Mouse (Mus musculus) embryonic facial prominence, embryonic 11.5 days (tissue): ENCODE results near the gene Bcl2l2. TPM values are rescaled to one million over a fixed set of nuclear protein-coding genes. Genes with fewer than 3 reads are reported as not detected.

Experiments used
- ATAC-seq: fragments of 200-750 bp; cut with Nextera tagmentation; replicated peaks from 2 replicates; pipeline ENCODE4 v1.8.0; 2017; ENCODE audit warnings: low read depth; ENCODE audit not compliant: insufficient number of reproducible peaks, low FRiP score, low TSS enrichment
- DNase-seq: peaks from one replicate; pipeline ENCODE4 v3.0.0-alpha.2; 2015; ENCODE audit warnings: low spot score
- H3K27ac ChIP-seq: fragments of 300-500 bp; sonication (generic); replicated peaks from 2 replicates; pipeline ENCODE4 v1.5.1; 2014; ENCODE audit warnings: mild to moderate bottlenecking, low read depth, low read length, control low read depth
- H3K27me3 ChIP-seq: fragments of 300-500 bp; sonication (generic); 2 replicates; pipeline ENCODE4 v1.6.1; 2014; ENCODE audit warnings: mild to moderate bottlenecking, low read length, moderate library complexity, mixed read lengths; ENCODE audit not compliant: control insufficient read depth, insufficient read depth
- H3K36me3 ChIP-seq: fragments of 300-500 bp; sonication (generic); replicated peaks from 2 replicates; pipeline ENCODE4 v1.6.1; 2014; ENCODE audit warnings: low read depth, mild to moderate bottlenecking, low read length, moderate library complexity, mixed read lengths; ENCODE audit not compliant: control insufficient read depth, insufficient read depth
- H3K4me1 ChIP-seq: fragments of 300-500 bp; sonication (generic); 2 replicates; pipeline ENCODE4 v1.6.1; 2014; ENCODE audit warnings: low read length, mixed read lengths; ENCODE audit not compliant: control insufficient read depth, insufficient read depth
- H3K4me2 ChIP-seq: fragments of 300-500 bp; sonication (generic); 2 replicates; pipeline ENCODE4 v1.6.1; 2014; ENCODE audit warnings: low read depth, mild to moderate bottlenecking, control low read depth, low read length, moderate library complexity
- H3K4me3 ChIP-seq: fragments of 300-500 bp; sonication (generic); 2 replicates; pipeline ENCODE4 v1.5.1; 2014; ENCODE audit warnings: low read depth, low read length, control low read depth
- H3K9ac ChIP-seq: fragments of 300-500 bp; sonication (generic); replicated peaks from 2 replicates; pipeline ENCODE4 v1.6.1; 2014; ENCODE audit warnings: mild to moderate bottlenecking, control low read depth, low read length
- H3K9me3 ChIP-seq: fragments of 300-500 bp; sonication (generic); replicated peaks from 2 replicates; pipeline ENCODE4 v1.6.1; 2016; ENCODE audit warnings: mild to moderate bottlenecking, low read length, inconsistent platforms, mixed read lengths; ENCODE audit not compliant: control insufficient read depth
- WGBS: fragments of 180-500 bp; shearing (Covaris S2); extraction: QIAGEN DNeasy Blood & Tissue Kit; methylation state at CpG from one replicate; pipeline ENCODE4 v1.1.7; 2014; 5-methylcytosine and 5-hydroxymethylcytosine counted together
- polyA plus RNA-seq: library from polyadenylated mRNA; unstranded; fragments of >200 nt; fragmentation: Nextera tagmentation; extraction: Ambion mirVana; gene quantifications from 2 replicates; pipeline ENCODE4 v1.2.1, GENCODE M21; 2014

Gene Bcl2l2
- 2.7 and 3.6 TPM in 2 replicates for polyA plus RNA-seq

- H3K4me1 ChIP-seq, result no peaks in the 10 kb centered on the region; the same call in 1 of the 2 replicates
- H3K4me3 ChIP-seq, result peak within 1 kb of the TSS; percentile 57
- no peaks in the 10 kb centered on the region for H3K27me3 ChIP-seq
- WGBS, result 0% methylated on average over 27 of the region's 27 CpGs
- H3K9ac ChIP-seq, result peak within 1 kb of the TSS; percentile 67
- H3K36me3 ChIP-seq, result no peaks in the 10 kb centered on the region
- DNase-seq (peak; percentile 90), ATAC-seq (peak; percentile 78)
- H3K27ac ChIP-seq, result peak within 1 kb of the TSS; percentile 80
- H3K9me3 ChIP-seq, result no peaks in the 10 kb centered on the region
- H3K4me2 ChIP-seq, result peak within 1 kb of the TSS; percentile 76
Measured at GRCm38 (mm10) chr14:54883154-54884021, at the start of gene Bcl2l2, which contains the start of gene Gm20521. Gene Bcl2l2, plus strand, starts transcription at chr14:54883377. Gene Gm20521, plus strand, starts transcription at chr14:54883441.

GRCm38 (mm10) chr14:54843461-54843860 is 39.7 kb upstream of the Bcl2l2 start:
- Histone ChIP-seq H3K27me3 (no peaks in the 10 kb centered on the region), H3K4me2 (no peak overlapping the region), H3K9me3 (no peaks in the 10 kb centered on the region), H3K36me3 (no peaks in the 10 kb centered on the region), H3K9ac (no peak overlapping the region), H3K4me1 (no peaks in the 10 kb centered on the region), H3K27ac (no peak overlapping the region), H3K4me3 (no peak overlapping the region)
- ATAC-seq (no peak), DNase-seq (peak; percentile 74)
- WGBS, result 6% methylated on average over 4 of the region's 4 CpGs

- H3K9ac ChIP-seq, result no peak overlapping the region
- no peak overlapping the region for H3K27ac ChIP-seq
- no peaks in the 10 kb centered on the region for H3K4me1 ChIP-seq
- H3K4me3 ChIP-seq, result no peak overlapping the region
- DNase-seq (no peak), ATAC-seq (no peak)
- WGBS, result 94% methylated on average over 3 of the region's 3 CpGs
- H3K36me3 ChIP-seq, result no peaks in the 10 kb centered on the region
- H3K9me3 ChIP-seq, result no peaks in the 10 kb centered on the region
- H3K27me3 ChIP-seq, result no peaks in the 10 kb centered on the region
- H3K4me2 ChIP-seq, result no peak overlapping the region
Measured at GRCm38 (mm10) chr14:54855726-54856125, 27.5 kb upstream of the Bcl2l2 start.

GRCm38 (mm10) chr14:54856703-54857102 is 26.5 kb upstream of the Bcl2l2 start:
- Histone ChIP-seq H3K4me3 (no peak overlapping the region), H3K9me3 (no peaks in the 10 kb centered on the region), H3K27ac (no peak overlapping the region), H3K36me3 (no peaks in the 10 kb centered on the region), H3K27me3 (no peaks in the 10 kb centered on the region), H3K4me2 (no peak overlapping the region), H3K9ac (no peak overlapping the region), H3K4me1 (no peaks in the 10 kb centered on the region)
- DNase-seq, result no peak
- ATAC-seq, result no peak
- 85% methylated on average over 7 of the region's 7 CpGs for WGBS

GRCm38 (mm10) chr14:54857891-54858290 is 25.3 kb upstream of the Bcl2l2 start:
- WGBS, result 93% methylated on average over 9 of the region's 9 CpGs
- no peaks in the 10 kb centered on the region for H3K4me1 ChIP-seq
- no peak for DNase-seq

GRCm38 (mm10) chr14:54860511-54860910 is 22.7 kb upstream of the Bcl2l2 start:
- Histone ChIP-seq H3K9me3 (no peaks in the 10 kb centered on the region), H3K4me2 (no peak overlapping the region), H3K36me3 (no peaks in the 10 kb centered on the region), H3K27ac (no peak overlapping the region), H3K9ac (no peak overlapping the region), H3K4me1 (no peaks in the 10 kb centered on the region), H3K4me3 (no peak overlapping the region), H3K27me3 (no peaks in the 10 kb centered on the region)
- DNase-seq (peak; percentile 64), ATAC-seq (no peak)
- WGBS, result 47% methylated on average over 2 of the region's 2 CpGs

More at GRCm38 (mm10) chr14:54857891-54858290, 25.3 kb upstream of the Bcl2l2 start:
- Histone ChIP-seq H3K9ac (no peak overlapping the region), H3K27me3 (no peaks in the 10 kb centered on the region), H3K36me3 (no peaks in the 10 kb centered on the region), H3K4me3 (no peak overlapping the region), H3K4me2 (no peak overlapping the region), H3K27ac (no peak overlapping the region), H3K9me3 (no peaks in the 10 kb centered on the region)
- ATAC-seq, result no peak

GRCm38 (mm10) chr14:54863501-54864312 is 19.5 kb upstream of the Bcl2l2 start:
- DNase-seq, result peak; percentile 96
- no peaks in the 10 kb centered on the region for H3K9me3 ChIP-seq
- H3K27ac ChIP-seq, result peak overlapping the region; percentile 62; the same call in 1 of the 2 replicates
- H3K9ac ChIP-seq, result peak overlapping the region; percentile 93
- no peaks in the 10 kb centered on the region for H3K36me3 ChIP-seq
- under 1% methylated on average over 46 of the region's 56 CpGs for WGBS
- H3K27me3 ChIP-seq, result no peaks in the 10 kb centered on the region
- ATAC-seq, result peak; percentile 100
- no peaks in the 10 kb centered on the region for H3K4me1 ChIP-seq
- H3K4me3 ChIP-seq, result peak overlapping the region; percentile 81
- peak overlapping the region; percentile 61 for H3K4me2 ChIP-seq
